Mouse (Mus musculus) left cerebral cortex, postnatal 14 days (tissue): ENCODE results near the gene Olfr507. TPM values are rescaled to one million over a fixed set of nuclear protein-coding genes. Genes with fewer than 3 reads are reported as not detected.
"Not testable (repeated sequence)": the region's sequence is repeated elsewhere in the genome, so short reads cannot be mapped to it uniquely, and the experiment has no call there.

Experiments used
- DNase-seq, 2 experiments: peaks; one replicate each; pipeline ENCODE4 v3.0.0; 2021 to 2022; ENCODE audit warnings: low spot score in 2 of 2, mixed read lengths in 1 of 2
- intact Hi-C: fragments of 180-260 bp; cut with DNase I; formaldehyde crosslinking; loops from one replicate; pipeline ENCODE4 v1.15.1; 2025
- long read RNA-seq, 2 experiments: library from polyadenylated mRNA; stranded (forward); transcript quantifications; one replicate each; pipeline ENCODE4 v2.0.0; 2021
- total RNA-seq, 2 experiments: library from RNA; stranded (reverse); gene quantifications; 2 replicates each; pipeline ENCODE4 v1.2.3; 2021

Olfr507 gene
- total RNA-seq: not detected
- long read RNA-seq, experiment 1: 0 reads
- long read RNA-seq, experiment 2: 0 reads

DNA sequence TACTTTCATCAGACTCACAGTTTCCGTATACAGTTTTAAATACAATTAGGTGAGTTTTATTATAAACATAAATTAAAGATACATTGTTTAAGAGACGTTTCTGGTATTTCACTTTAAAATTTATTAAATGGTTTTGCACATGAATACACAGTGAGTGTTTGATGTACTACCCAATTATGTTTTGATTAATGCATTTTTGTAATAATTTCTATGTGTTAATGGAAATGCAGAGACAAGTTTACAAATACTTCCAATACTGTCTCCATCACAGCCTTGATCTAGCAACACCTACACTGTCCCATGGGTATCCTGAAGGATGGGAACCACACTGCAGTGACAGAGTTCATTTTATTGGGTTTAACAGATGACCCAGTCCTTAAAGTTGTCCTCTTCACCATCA lies at the start of gene Olfr507:
Olfr507 (plus strand) TSS at position 301 of the 400 bp plus-strand sequence.
- intact Hi-C loops: no loop called here
- DNase-seq: no peak

GRCm38 (mm10) chr7:108589797-108590196 lies 31.8 kb upstream of the Olfr507 start:
- intact Hi-C loops: no loop called here

GRCm38 (mm10) chr7:108601916-108602315 lies 19.7 kb upstream of the Olfr507 start:
- DNase-seq, intact Hi-C loops: not testable (repeated sequence)

More at GRCm38 (mm10) chr7:108589797-108590196, 31.8 kb upstream of the Olfr507 start:
- DNase-seq: no peak

DNA sequence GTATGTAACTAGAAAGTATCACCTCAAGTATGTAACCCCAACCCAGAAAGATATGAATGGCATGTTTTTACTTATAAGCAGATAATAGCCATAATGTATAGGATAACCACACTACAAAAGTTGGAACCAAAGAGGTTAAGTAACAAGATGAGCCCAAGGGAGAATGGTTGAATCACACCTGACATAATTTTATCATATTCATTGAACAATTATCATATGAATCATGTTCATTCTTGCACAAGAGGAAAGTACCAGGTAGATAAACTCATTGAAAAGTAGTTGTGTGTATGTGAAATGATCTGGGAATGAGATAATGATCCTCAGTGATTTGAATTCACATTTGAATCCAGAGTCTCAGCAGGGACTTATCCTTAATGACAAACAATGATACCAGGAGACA lies 11.1 kb upstream of the Olfr507 start, which contains the start of gene Olfr506:
Olfr506 (plus strand) TSS at position 301 of the 400 bp plus-strand sequence.
- no peak for DNase-seq
- intact Hi-C loops: no loop called here

GRCm38 (mm10) chr7:108614110-108614509 lies 7.5 kb upstream of the Olfr507 start:
- DNase-seq: no peak
- intact Hi-C loops: no loop called here

DNA sequence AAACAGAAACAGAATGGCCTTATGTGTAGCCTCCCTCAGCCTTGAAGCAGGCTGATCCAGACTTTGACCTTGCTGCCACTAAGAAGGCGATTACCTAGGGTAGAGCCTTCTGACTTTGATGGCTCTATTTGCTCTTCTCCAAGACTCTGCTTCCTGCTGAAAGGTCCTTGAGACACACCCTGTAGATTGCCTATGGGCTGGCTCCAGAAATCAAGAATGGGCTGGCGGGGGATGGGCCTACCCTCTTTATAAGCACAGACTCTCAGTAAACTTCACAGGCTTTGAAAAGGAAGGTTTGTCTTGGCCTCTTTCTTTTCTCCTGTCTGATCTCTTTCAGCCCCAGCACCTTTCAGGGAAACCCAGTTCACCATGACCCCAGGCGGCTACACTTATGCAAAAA lies 4.8 kb upstream of the Olfr507 start:
- intact Hi-C loops, DNase-seq: not testable (repeated sequence)

DNA sequence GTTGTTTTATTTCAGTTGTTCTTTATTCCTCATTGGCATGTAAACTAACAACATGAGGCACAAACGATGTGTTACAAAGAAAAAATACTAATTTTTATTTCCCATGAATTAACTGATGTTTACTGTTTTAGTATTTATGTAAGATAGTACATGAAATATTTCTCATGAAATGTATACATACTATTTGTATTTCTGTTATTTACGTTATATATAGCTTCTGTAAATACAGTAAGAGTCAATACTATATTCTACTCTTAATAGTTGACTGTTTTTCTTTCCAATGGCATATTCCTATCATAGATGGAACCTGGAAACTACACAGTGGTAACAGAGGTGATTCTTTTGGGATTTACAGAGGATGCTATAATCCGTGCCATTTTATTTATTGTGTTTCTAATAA lies 8.1 kb downstream of the Olfr507 start, which contains the start of gene Olfr508:
Olfr508 (plus strand) TSS at position 301 of the 400 bp plus-strand sequence.
- no peak for DNase-seq
- intact Hi-C loops: no loop called here

- intact Hi-C loops: no loop called here
- no peak for DNase-seq
Measured at GRCm38 (mm10) chr7:108651806-108652205, 30.2 kb downstream of the Olfr507 start, which contains the start of gene Olfr509. Gene Olfr509, minus strand, starts transcription at chr7:108651906.

GRCm38 (mm10) chr7:108662419-108662818 lies 40.8 kb downstream of the Olfr507 start:
- DNase-seq: no peak
- intact Hi-C loops: no loop called here

GRCm38 (mm10) chr7:108666118-108666517 lies 44.5 kb downstream of the Olfr507 start, which contains the start of gene Olfr510:
Gene Olfr510, plus strand, starts transcription at chr7:108666418.
- no peak for DNase-seq
- intact Hi-C loops: no loop called here

GRCm38 (mm10) chr7:108671058-108671457 lies 49.4 kb downstream of the Olfr507 start:
- intact Hi-C loops: no loop called here
- no peak for DNase-seq

Other genes starting within 250 kb of the Olfr507 start
- gene Olfr495, start 228.6 kb upstream of the Olfr507 start, total RNA-seq: not detected
- not detected for gene Olfr497, start 201.4 kb upstream of the Olfr507 start, total RNA-seq
- gene Olfr498, start 156.5 kb upstream of the Olfr507 start, total RNA-seq: not detected
- gene Olfr502, start 96.7 kb upstream of the Olfr507 start, total RNA-seq: not detected
- not detected for gene Olfr503, start 77.3 kb upstream of the Olfr507 start, total RNA-seq
- gene Olfr504, start 56.0 kb upstream of the Olfr507 start, total RNA-seq: not detected
- gene Olfr506, start 11.0 kb upstream of the Olfr507 start, total RNA-seq: not detected
- gene Olfr508, start 8.2 kb downstream of the Olfr507 start, total RNA-seq: not detected
- gene Olfr509, start 30.1 kb downstream of the Olfr507 start, total RNA-seq: not detected
- not detected for gene Olfr510, start 44.6 kb downstream of the Olfr507 start, total RNA-seq
- not detected for gene Olfr512, start 91.5 kb downstream of the Olfr507 start, total RNA-seq
- not detected for gene Olfr513, start 129.2 kb downstream of the Olfr507 start, total RNA-seq
- not detected for gene Olfr514, start 204.2 kb downstream of the Olfr507 start, total RNA-seq
- not detected for gene Olfr516, start 228.7 kb downstream of the Olfr507 start, total RNA-seq